Mouse (Mus musculus): ENCODE data around the gene Gzmm. TPM values are rescaled to one million over a fixed set of nuclear protein-coding genes. Genes with fewer than 3 reads are reported as not detected.

Gene Gzmm
- polyA plus RNA-seq, 1 experiment from 2014 or later, result 1.4 TPM

- ATAC-seq, result no peak
- Histone ChIP-seq H3K4me1 (0 out of 2 replicates have a peak, but pooled peaks cover 3% of the 10 kb centered on the region), H3K4me2 (no peak overlapping the region), H3K36me3 (ENCODE audit: poor library complexity, severe bottlenecking) (peaks cover 98% of the 10 kb centered on the region), H3K9me3 (replicated peaks) (peaks cover 32% of the 10 kb centered on the region), H3K27me3 (peaks cover 19% of the 10 kb centered on the region), H3K9ac (no peak overlapping the region), H3K27ac (no peak overlapping the region), H3K4me3 (no peak overlapping the region)
- 85% methylated on average over 10 of the region's 10 CpGs for WGBS
Measured at GRCm38 (mm10) chr10:79738259-79738658, 49.4 kb downstream of the Gzmm start.

- 0 out of 2 replicates have a peak, but pooled peaks cover 3% of the 10 kb centered on the region for H3K4me1 ChIP-seq
- H3K9ac ChIP-seq, result no peak overlapping the region
- H3K36me3 ChIP-seq (ENCODE audit: poor library complexity, severe bottlenecking), result peaks cover 98% of the 10 kb centered on the region
- H3K9me3 ChIP-seq (replicated peaks), result peaks cover 32% of the 10 kb centered on the region
- H3K4me3 ChIP-seq, result no peak overlapping the region
- no peak for ATAC-seq
- 96% methylated on average over 28 of the region's 28 CpGs for WGBS
- peaks cover 19% of the 10 kb centered on the region for H3K27me3 ChIP-seq
- no peak overlapping the region for H3K27ac ChIP-seq
- no peak overlapping the region for H3K4me2 ChIP-seq
Measured at GRCm38 (mm10) chr10:79739234-79739633, 50.4 kb downstream of the Gzmm start.

- H3K4me2 ChIP-seq, result no peak overlapping the region
- no peak for ATAC-seq
- H3K9me3 ChIP-seq (replicated peaks), result peaks cover 29% of the 10 kb centered on the region
- peaks cover 8% of the 10 kb centered on the region for H3K4me1 ChIP-seq
- 64% methylated on average over 11 of the region's 11 CpGs for WGBS
- H3K9ac ChIP-seq, result no peak overlapping the region
- no peak overlapping the region for H3K27ac ChIP-seq
- peaks cover 87% of the 10 kb centered on the region for H3K36me3 ChIP-seq (ENCODE audit: poor library complexity, severe bottlenecking)
- peaks cover 7% of the 10 kb centered on the region for H3K27me3 ChIP-seq
- H3K4me3 ChIP-seq, result no peak overlapping the region
Measured at GRCm38 (mm10) chr10:79740863-79741262, 52.0 kb downstream of the Gzmm start.

GRCm38 (mm10) chr10:79743161-79743560, 54.3 kb downstream of the Gzmm start:
- WGBS, result 90% methylated on average over 11 of the region's 11 CpGs
- no peak overlapping the region for H3K27ac ChIP-seq
- ATAC-seq, result no peak
- H3K36me3 ChIP-seq (ENCODE audit: poor library complexity, severe bottlenecking), result peaks cover 64% of the 10 kb centered on the region
- H3K4me1 ChIP-seq, result peaks cover 12% of the 10 kb centered on the region
- no peak overlapping the region for H3K4me3 ChIP-seq
- no peak overlapping the region for H3K9ac ChIP-seq
- no peaks in the 10 kb centered on the region for H3K27me3 ChIP-seq
- H3K9me3 ChIP-seq (replicated peaks), result peaks cover 24% of the 10 kb centered on the region
- H3K4me2 ChIP-seq, result no peak overlapping the region

GRCm38 (mm10) chr10:79743650-79744365, 55.0 kb downstream of the Gzmm start:
- no peak overlapping the region for H3K4me3 ChIP-seq
- H3K9ac ChIP-seq, result no peak overlapping the region
- H3K27me3 ChIP-seq, result no peaks in the 10 kb centered on the region
- peaks cover 12% of the 10 kb centered on the region for H3K4me1 ChIP-seq
- WGBS, result 91% methylated on average over 15 of the region's 15 CpGs
- H3K9me3 ChIP-seq (replicated peaks), result peaks cover 19% of the 10 kb centered on the region
- H3K36me3 ChIP-seq (ENCODE audit: poor library complexity, severe bottlenecking), result peaks cover 57% of the 10 kb centered on the region
- ATAC-seq, result no peak
- no peak overlapping the region for H3K4me2 ChIP-seq
- H3K27ac ChIP-seq, result no peak overlapping the region

Other genes starting within 250 kb of the Gzmm start
- not detected in 2 replicates for gene Vmn2r83, start 220.3 kb upstream of the Gzmm start, polyA plus RNA-seq (2015; fragmentation: Nextera tagmentation; extraction: Ambion mirVana)
- 7.0 and 7.9 TPM in 2 replicates for gene Plpp2, start 155.2 kb upstream of the Gzmm start, polyA plus RNA-seq (2015; fragmentation: Nextera tagmentation; extraction: Ambion mirVana)
- gene Mier2, start 133.8 kb upstream of the Gzmm start, polyA plus RNA-seq (2015; fragmentation: Nextera tagmentation; extraction: Ambion mirVana), result 53.9 and 60.2 TPM in 2 replicates
- gene Theg, start 101.7 kb upstream of the Gzmm start, polyA plus RNA-seq (2015; fragmentation: Nextera tagmentation; extraction: Ambion mirVana), result not detected in 2 replicates
- 0.08 and 0.11 TPM in 2 replicates for gene C2cd4c, start 75.0 kb upstream of the Gzmm start, polyA plus RNA-seq (2015; fragmentation: Nextera tagmentation; extraction: Ambion mirVana)
- 8.2 and 11.4 TPM in 2 replicates for gene Shc2, start 51.1 kb upstream of the Gzmm start, polyA plus RNA-seq (2015; fragmentation: Nextera tagmentation; extraction: Ambion mirVana)
- gene Odf3l2, start 43.3 kb upstream of the Gzmm start, polyA plus RNA-seq (2015; fragmentation: Nextera tagmentation; extraction: Ambion mirVana), result 0.13 TPM in 1 of 2 replicates, not detected in the other
- 0.31 and 0.43 TPM in 2 replicates for gene Madcam1, start 24.5 kb upstream of the Gzmm start, polyA plus RNA-seq (2015; fragmentation: Nextera tagmentation; extraction: Ambion mirVana)
- gene Tpgs1, start 19.7 kb upstream of the Gzmm start, polyA plus RNA-seq (2015; fragmentation: Nextera tagmentation; extraction: Ambion mirVana), result 67.8 and 73.0 TPM in 2 replicates
- 101 and 109 TPM in 2 replicates for gene Cdc34, start 6.8 kb upstream of the Gzmm start, polyA plus RNA-seq (2015; fragmentation: Nextera tagmentation; extraction: Ambion mirVana)
- gene Bsg, start 15.5 kb downstream of the Gzmm start, polyA plus RNA-seq (2015; fragmentation: Nextera tagmentation; extraction: Ambion mirVana), result 489 and 502 TPM in 2 replicates
- 0.06 and 0.10 TPM in 2 replicates for gene Hcn2, start 27.6 kb downstream of the Gzmm start, polyA plus RNA-seq (2015; fragmentation: Nextera tagmentation; extraction: Ambion mirVana)
- gene Polrmt, start 57.6 kb downstream of the Gzmm start, polyA plus RNA-seq (2015; fragmentation: Nextera tagmentation; extraction: Ambion mirVana), result 39.1 and 43.8 TPM in 2 replicates
- 0.48 and 0.71 TPM in 2 replicates for gene Fgf22, start 66.1 kb downstream of the Gzmm start, polyA plus RNA-seq (2015; fragmentation: Nextera tagmentation; extraction: Ambion mirVana)
- gene Rnf126, start 77.9 kb downstream of the Gzmm start, polyA plus RNA-seq (2015; fragmentation: Nextera tagmentation; extraction: Ambion mirVana), result 70.9 and 74.8 TPM in 2 replicates
- 0.40 and 0.62 TPM in 2 replicates for gene Fstl3, start 88.3 kb downstream of the Gzmm start, polyA plus RNA-seq (2015; fragmentation: Nextera tagmentation; extraction: Ambion mirVana)
- 0.09 and 0.13 TPM in 2 replicates for gene Prss57, start 101.9 kb downstream of the Gzmm start, polyA plus RNA-seq (2015; fragmentation: Nextera tagmentation; extraction: Ambion mirVana)
- 214 and 234 TPM in 2 replicates for gene Palm, start 104.6 kb downstream of the Gzmm start, polyA plus RNA-seq (2015; fragmentation: Nextera tagmentation; extraction: Ambion mirVana)
- 0.71 and 1.1 TPM in 2 replicates for gene Misp, start 132.0 kb downstream of the Gzmm start, polyA plus RNA-seq (2015; fragmentation: Nextera tagmentation; extraction: Ambion mirVana)
- gene Ptbp1, start 165.4 kb downstream of the Gzmm start, polyA plus RNA-seq (2015; fragmentation: Nextera tagmentation; extraction: Ambion mirVana), result 148 and 171 TPM in 2 replicates
- 12.8 and 15.9 TPM in 2 replicates for gene Prtn3, start 185.5 kb downstream of the Gzmm start, polyA plus RNA-seq (2015; fragmentation: Nextera tagmentation; extraction: Ambion mirVana)
- 290 and 308 TPM in 2 replicates for gene Plppr3, start 185.6 kb downstream of the Gzmm start, polyA plus RNA-seq (2015; fragmentation: Nextera tagmentation; extraction: Ambion mirVana)
- gene Elane, start 197.2 kb downstream of the Gzmm start, polyA plus RNA-seq (2015; fragmentation: Nextera tagmentation; extraction: Ambion mirVana), result 0.24 TPM in 1 of 2 replicates, not detected in the other
- not detected in 2 replicates for gene Cfd, start 201.8 kb downstream of the Gzmm start, polyA plus RNA-seq (2015; fragmentation: Nextera tagmentation; extraction: Ambion mirVana)
- gene Med16, start 219.9 kb downstream of the Gzmm start, polyA plus RNA-seq (2015; fragmentation: Nextera tagmentation; extraction: Ambion mirVana), result 49.0 and 59.0 TPM in 2 replicates
- 33.6 TPM in 1 of 2 replicates, not detected in the other for gene Gm26602, start 221.8 kb downstream of the Gzmm start, polyA plus RNA-seq (2015; fragmentation: Nextera tagmentation; extraction: Ambion mirVana)
- gene Kiss1r, start 228.0 kb downstream of the Gzmm start, polyA plus RNA-seq (2015; fragmentation: Nextera tagmentation; extraction: Ambion mirVana), result 1.0 and 1.3 TPM in 2 replicates
- gene R3hdm4, start 232.2 kb downstream of the Gzmm start, polyA plus RNA-seq (2015; fragmentation: Nextera tagmentation; extraction: Ambion mirVana), result 200 and 217 TPM in 2 replicates
- 2.5 and 3.6 TPM in 2 replicates for gene Arid3a, start 238.0 kb downstream of the Gzmm start, polyA plus RNA-seq (2015; fragmentation: Nextera tagmentation; extraction: Ambion mirVana)

Data from forebrain, embryonic 13.5 days (tissue).